Mouse (Mus musculus) heart, embryonic 11.5 days (tissue): Measurements from ENCODE around the gene Vps13c. TPM values are rescaled to one million over a fixed set of nuclear protein-coding genes. Genes with fewer than 3 reads are reported as not detected.

Source experiments
- ATAC-seq: fragments of 200-750 bp; cut with Nextera tagmentation; replicated peaks from 2 replicates; pipeline ENCODE4 v1.8.0; 2017; ENCODE audit warnings: moderate library complexity; ENCODE audit not compliant: insufficient number of reproducible peaks, low FRiP score, low TSS enrichment
- H3K27ac ChIP-seq: fragments of 300-500 bp; sonication (generic); 2 replicates; pipeline ENCODE4 v1.5.1; 2014; ENCODE audit warnings: mild to moderate bottlenecking, low read depth, low read length
- H3K27me3 ChIP-seq: fragments of 300-500 bp; sonication (generic); 2 replicates; pipeline ENCODE4 v1.6.1; 2014; ENCODE audit warnings: mild to moderate bottlenecking, low read length, mixed read lengths; ENCODE audit not compliant: control insufficient read depth, insufficient read depth
- H3K36me3 ChIP-seq: fragments of 300-500 bp; sonication (generic); 2 replicates; pipeline ENCODE4 v1.6.1; 2014; ENCODE audit warnings: mild to moderate bottlenecking, low read length, moderate library complexity, mixed read lengths; ENCODE audit not compliant: control insufficient read depth, insufficient read depth
- H3K4me1 ChIP-seq: fragments of 300-500 bp; sonication (generic); 2 replicates; pipeline ENCODE4 v1.6.1; 2014; ENCODE audit warnings: low read length; ENCODE audit not compliant: control insufficient read depth, insufficient read depth
- H3K4me2 ChIP-seq: fragments of 300-500 bp; sonication (generic); 2 replicates; pipeline ENCODE4 v1.6.1; 2014; ENCODE audit warnings: mild to moderate bottlenecking, moderate library complexity
- H3K4me3 ChIP-seq: fragments of 300-500 bp; sonication (generic); 2 replicates; pipeline ENCODE4 v1.5.1; 2014; ENCODE audit warnings: low read depth, low read length
- H3K9ac ChIP-seq: fragments of 300-500 bp; sonication (generic); 2 replicates; pipeline ENCODE4 v1.6.1; 2014; ENCODE audit warnings: mild to moderate bottlenecking, low read depth, low read length, moderate library complexity
- H3K9me3 ChIP-seq: fragments of 300-500 bp; sonication (generic); replicated peaks from 2 replicates; pipeline ENCODE4 v1.6.1; 2016; ENCODE audit warnings: low read length; ENCODE audit not compliant: control insufficient read depth
- WGBS: fragments of 180-500 bp; shearing (Covaris S2); extraction: QIAGEN DNeasy Blood & Tissue Kit; methylation state at CpG from one replicate; pipeline ENCODE4 v1.1.7; 2014; ENCODE audit not compliant: insufficient replicate concordance; 5-methylcytosine and 5-hydroxymethylcytosine counted together
- polyA plus RNA-seq: library from polyadenylated mRNA; unstranded; fragments of >200 nt; fragmentation: Nextera tagmentation; extraction: Ambion mirVana; gene quantifications from 2 replicates; pipeline ENCODE4 v1.2.1, GENCODE M21; 2014

Gene Vps13c
- polyA plus RNA-seq, 1 experiment from 2014 or later = 9.8 TPM

GRCm38 (mm10) chr9:67842797-67843196 lies 2.6 kb downstream of the Vps13c start:
- H3K9me3 ChIP-seq = no peaks in the 10 kb centered on the region
- WGBS = 57% methylated on average over 5 of the region's 5 CpGs
- H3K36me3 ChIP-seq = no peaks in the 10 kb centered on the region
- H3K9ac ChIP-seq = no peak overlapping the region
- H3K4me2 ChIP-seq = no peak overlapping the region
- H3K4me3 ChIP-seq = no peak overlapping the region
- no peak for ATAC-seq
- H3K27ac ChIP-seq = no peak overlapping the region
- no peaks in the 10 kb centered on the region for H3K27me3 ChIP-seq
- no peaks in the 10 kb centered on the region for H3K4me1 ChIP-seq

GRCm38 (mm10) chr9:67845012-67845411 lies 4.8 kb downstream of the Vps13c start:
- H3K9me3 ChIP-seq = no peaks in the 10 kb centered on the region
- no peak overlapping the region for H3K4me2 ChIP-seq
- no peak overlapping the region for H3K27ac ChIP-seq
- no peak overlapping the region for H3K4me3 ChIP-seq
- H3K9ac ChIP-seq = no peak overlapping the region
- H3K36me3 ChIP-seq = no peaks in the 10 kb centered on the region
- no peaks in the 10 kb centered on the region for H3K27me3 ChIP-seq
- H3K4me1 ChIP-seq = peaks cover 7% of the 10 kb centered on the region; the same call in 1 of the 2 replicates
- 83% methylated on average over 4 of the region's 4 CpGs for WGBS
- ATAC-seq = no peak

DNA sequence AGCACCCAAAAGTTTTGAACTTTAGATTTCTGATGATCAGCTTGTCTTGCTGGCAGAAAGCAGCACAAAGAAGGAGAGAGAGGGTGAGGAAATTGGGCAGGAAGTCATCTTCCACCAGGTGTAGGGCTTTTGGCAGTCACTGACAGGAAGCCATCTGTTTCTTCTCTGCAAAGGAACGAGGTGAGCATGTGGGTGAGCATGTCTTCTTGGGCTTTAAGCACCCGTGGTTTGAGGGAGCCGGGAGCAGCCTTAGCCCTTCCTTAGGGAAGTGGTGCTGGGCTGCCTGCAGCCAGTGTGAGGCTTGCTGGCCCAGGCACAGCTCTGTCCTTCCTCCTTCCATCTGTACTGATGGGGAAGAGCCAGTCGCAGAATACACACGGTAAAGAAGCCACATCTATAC lies 5.5 kb downstream of the Vps13c start:
- Histone ChIP-seq H3K4me1 (peaks cover 7% of the 10 kb centered on the region; the same call in 1 of the 2 replicates), H3K9me3 (no peaks in the 10 kb centered on the region), H3K4me3 (no peak overlapping the region), H3K36me3 (no peaks in the 10 kb centered on the region), H3K27me3 (no peaks in the 10 kb centered on the region), H3K27ac (no peak overlapping the region), H3K4me2 (no peak overlapping the region), H3K9ac (no peak overlapping the region)
- WGBS = 79% methylated on average over 5 of the region's 5 CpGs
- no peak for ATAC-seq

- no peak overlapping the region for H3K27ac ChIP-seq
- peaks cover 7% of the 10 kb centered on the region; the same call in 1 of the 2 replicates for H3K4me1 ChIP-seq
- H3K9me3 ChIP-seq = no peaks in the 10 kb centered on the region
- no peaks in the 10 kb centered on the region for H3K36me3 ChIP-seq
- no peak overlapping the region for H3K9ac ChIP-seq
- ATAC-seq = no peak
- no peak overlapping the region for H3K4me3 ChIP-seq
- H3K27me3 ChIP-seq = no peaks in the 10 kb centered on the region
- WGBS = 96% methylated on average over 2 of the region's 2 CpGs
- no peak overlapping the region for H3K4me2 ChIP-seq
These were observed 5.9 kb downstream of the Vps13c start for GRCm38 (mm10) chr9:67846089-67846488.

DNA sequence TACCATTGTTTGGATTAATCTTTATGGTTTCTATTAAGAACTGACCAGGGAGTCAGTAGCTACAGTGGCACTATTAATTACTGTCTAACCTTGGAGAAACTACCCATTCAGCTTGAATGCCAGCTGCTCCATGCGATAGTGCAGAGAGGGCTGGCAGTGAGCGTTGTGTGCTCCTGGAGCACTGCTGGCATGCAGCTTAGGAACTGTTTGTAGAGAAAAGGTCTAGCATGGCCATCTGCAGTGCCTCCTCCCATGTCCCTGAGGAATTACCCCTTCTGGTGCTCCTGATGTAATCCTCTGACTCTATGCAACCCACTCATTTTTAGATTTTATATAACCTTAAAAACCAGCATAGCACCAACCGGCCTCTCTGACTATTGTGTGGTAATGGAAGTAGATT lies 7.4 kb downstream of the Vps13c start:
- Histone ChIP-seq H3K27me3 (no peaks in the 10 kb centered on the region), H3K4me3 (no peak overlapping the region), H3K9me3 (no peaks in the 10 kb centered on the region), H3K4me2 (no peak overlapping the region), H3K4me1 (peaks cover 7% of the 10 kb centered on the region; the same call in 1 of the 2 replicates), H3K27ac (no peak overlapping the region), H3K36me3 (no peaks in the 10 kb centered on the region), H3K9ac (no peak overlapping the region)
- 87% methylated on average over 3 of the region's 3 CpGs for WGBS
- ATAC-seq = no peak

DNA sequence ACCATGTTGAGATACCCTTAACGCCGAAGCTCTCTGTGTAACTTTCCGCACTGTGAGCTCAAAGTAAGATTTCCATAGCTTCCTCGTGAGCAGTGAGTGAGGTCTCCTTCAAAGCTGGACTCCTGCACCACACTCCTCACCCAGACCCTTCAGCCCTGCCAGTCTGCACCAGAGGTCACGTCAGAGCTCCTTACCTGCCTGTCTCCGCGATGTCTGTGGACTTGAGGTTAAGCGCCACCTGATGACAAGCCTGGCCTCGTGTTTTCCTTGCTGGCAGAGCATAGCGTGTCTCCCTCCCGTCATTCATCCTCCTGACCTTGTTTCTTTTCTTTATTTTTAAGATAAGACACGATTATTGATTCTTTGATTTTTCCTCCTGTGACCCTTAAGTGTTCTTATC lies 9.2 kb downstream of the Vps13c start:
- H3K36me3 ChIP-seq = no peaks in the 10 kb centered on the region
- H3K27me3 ChIP-seq = no peaks in the 10 kb centered on the region
- H3K9ac ChIP-seq = no peak overlapping the region
- no peak for ATAC-seq
- no peak overlapping the region for H3K27ac ChIP-seq
- WGBS = 60% methylated on average over 12 of the region's 12 CpGs
- no peak overlapping the region for H3K4me3 ChIP-seq
- H3K4me2 ChIP-seq = no peak overlapping the region
- peaks cover 7% of the 10 kb centered on the region; the same call in 1 of the 2 replicates for H3K4me1 ChIP-seq
- no peaks in the 10 kb centered on the region for H3K9me3 ChIP-seq

DNA sequence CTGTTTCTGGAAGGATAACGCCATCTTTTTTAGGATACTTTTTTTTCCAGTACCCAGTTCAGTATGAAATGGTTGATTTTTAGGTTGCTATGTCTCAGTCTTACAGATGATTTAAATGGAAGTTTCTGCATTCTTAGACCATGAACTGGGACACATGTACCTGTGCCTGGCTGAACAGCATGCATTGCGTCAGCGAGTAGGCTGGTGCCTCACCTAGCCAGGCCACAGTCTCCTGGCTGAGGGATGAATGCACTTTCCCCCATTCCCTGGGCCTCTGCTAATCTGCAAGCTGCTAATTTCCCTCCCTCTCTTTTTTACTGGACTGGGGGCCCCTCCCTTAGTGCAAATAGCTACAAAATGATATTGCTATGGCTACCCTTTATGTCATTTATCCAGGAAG lies 9.7 kb downstream of the Vps13c start:
- Histone ChIP-seq H3K4me3 (no peak overlapping the region), H3K36me3 (0 out of 2 replicates have a peak, but pooled peaks cover 2% of the 10 kb centered on the region), H3K27me3 (no peaks in the 10 kb centered on the region), H3K4me1 (peaks cover 7% of the 10 kb centered on the region; the same call in 1 of the 2 replicates), H3K4me2 (no peak overlapping the region), H3K27ac (no peak overlapping the region), H3K9ac (no peak overlapping the region), H3K9me3 (no peaks in the 10 kb centered on the region)
- 88% methylated on average over 3 of the region's 3 CpGs for WGBS
- no peak for ATAC-seq

DNA sequence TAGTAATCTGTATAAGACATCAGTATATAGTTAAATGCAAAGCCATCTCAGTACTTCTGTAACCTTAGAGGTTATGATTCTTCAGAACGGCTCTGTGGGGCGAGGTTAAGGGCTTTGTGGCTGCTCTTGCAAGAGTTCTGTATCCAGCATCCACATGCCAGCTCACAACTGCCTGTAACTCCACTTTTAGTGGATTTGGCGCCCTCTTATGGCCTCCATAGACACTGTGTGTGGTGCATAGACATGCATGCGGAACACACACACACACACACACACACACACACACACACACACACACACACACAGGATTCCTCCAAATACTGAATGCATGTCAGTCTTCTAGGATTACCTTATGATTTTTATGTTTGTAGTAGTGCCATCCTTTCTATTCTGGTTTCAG lies 11.0 kb downstream of the Vps13c start:
- WGBS = 72% methylated on average over 4 of the region's 4 CpGs
- H3K4me3 ChIP-seq = no peak overlapping the region

GRCm38 (mm10) chr9:67860273-67860672 lies 20.1 kb downstream of the Vps13c start:
- no peak for ATAC-seq
- 77% methylated on average over 2 of the region's 2 CpGs for WGBS

More for the DNA sequence above, 11.0 kb downstream of the Vps13c start:
- Histone ChIP-seq H3K9ac (no peak overlapping the region), H3K27me3 (no peaks in the 10 kb centered on the region), H3K4me2 (no peak overlapping the region), H3K36me3 (0 out of 2 replicates have a peak, but pooled peaks cover 2% of the 10 kb centered on the region), H3K4me1 (peaks cover 7% of the 10 kb centered on the region; the same call in 1 of the 2 replicates), H3K27ac (no peak overlapping the region), H3K9me3 (no peaks in the 10 kb centered on the region)
- no peak for ATAC-seq

More at GRCm38 (mm10) chr9:67860273-67860672, 20.1 kb downstream of the Vps13c start:
- Histone ChIP-seq H3K27me3 (no peaks in the 10 kb centered on the region), H3K9ac (no peak overlapping the region), H3K4me3 (no peak overlapping the region), H3K4me1 (no peaks in the 10 kb centered on the region), H3K4me2 (no peak overlapping the region), H3K27ac (no peak overlapping the region), H3K36me3 (peaks cover 6% of the 10 kb centered on the region; the same call in 1 of the 2 replicates), H3K9me3 (no peaks in the 10 kb centered on the region)
